Mouse (Mus musculus): ENCODE measurements around the gene 4931429L15Rik. TPM values are rescaled to one million over a fixed set of nuclear protein-coding genes. Genes with fewer than 3 reads are reported as not detected.
"Not testable (repeated sequence)": the region's sequence is repeated elsewhere in the genome, so short reads cannot be mapped to it uniquely, and the experiment has no call there.

Gene 4931429L15Rik
- total RNA-seq (2014; fragmentation: Nextera tagmentation) (not detected in 2 replicates), total RNA-seq (2017) (not detected in 2 replicates)

GRCm38 (mm10) chr9:46319886-46320285 is at the start of gene 4931429L15Rik:
Gene 4931429L15Rik (minus strand): TSS chr9:46319986.
- not testable (repeated sequence) for ATAC-seq (replicated peaks; ENCODE audit: low FRiP score, low TSS enrichment, poor library complexity, severe bottlenecking)

- no peak for ATAC-seq (replicated peaks; ENCODE audit: low FRiP score, low TSS enrichment, poor library complexity, severe bottlenecking)
These were observed 42.7 kb upstream of the 4931429L15Rik start for GRCm38 (mm10) chr9:46362459-46362858.

DNA sequence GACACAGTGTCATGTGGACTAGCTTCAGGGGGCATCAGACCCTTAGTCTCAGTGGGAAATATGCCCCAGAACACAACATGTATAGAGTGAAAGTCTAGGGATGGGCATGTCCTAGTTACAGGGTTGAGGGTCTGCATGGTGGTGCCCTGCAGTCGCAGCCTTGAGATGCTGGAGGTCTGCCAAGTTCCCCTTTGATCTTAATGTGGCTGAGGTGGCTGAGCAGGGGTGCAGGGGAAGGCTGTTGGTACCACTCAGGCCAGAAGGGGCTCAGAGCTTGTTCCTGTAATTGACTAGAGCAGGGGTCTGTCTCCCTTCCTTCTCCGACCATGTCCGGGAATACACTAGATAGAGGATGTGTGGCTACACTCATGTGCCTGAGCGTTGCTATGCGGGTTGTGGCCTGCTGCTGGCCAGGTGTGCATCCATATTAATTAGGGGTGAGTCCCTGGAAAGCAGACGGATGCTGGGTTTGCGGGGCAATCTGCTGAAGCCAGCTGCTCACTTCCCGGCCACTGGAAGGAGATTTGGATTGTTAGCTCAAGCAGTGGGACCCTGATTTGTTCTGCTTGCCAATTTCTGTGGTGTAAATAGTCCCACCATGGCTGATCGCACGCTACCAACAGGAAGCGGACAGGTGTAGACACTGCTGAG is 41.8 kb upstream of the 4931429L15Rik start:
- ATAC-seq (replicated peaks; ENCODE audit: low FRiP score, low TSS enrichment, poor library complexity, severe bottlenecking): no peak

- ATAC-seq (replicated peaks; ENCODE audit: low FRiP score, low TSS enrichment, poor library complexity, severe bottlenecking): peak; percentile 78
These were observed 34.2 kb upstream of the 4931429L15Rik start for GRCm38 (mm10) chr9:46353992-46354391.

DNA sequence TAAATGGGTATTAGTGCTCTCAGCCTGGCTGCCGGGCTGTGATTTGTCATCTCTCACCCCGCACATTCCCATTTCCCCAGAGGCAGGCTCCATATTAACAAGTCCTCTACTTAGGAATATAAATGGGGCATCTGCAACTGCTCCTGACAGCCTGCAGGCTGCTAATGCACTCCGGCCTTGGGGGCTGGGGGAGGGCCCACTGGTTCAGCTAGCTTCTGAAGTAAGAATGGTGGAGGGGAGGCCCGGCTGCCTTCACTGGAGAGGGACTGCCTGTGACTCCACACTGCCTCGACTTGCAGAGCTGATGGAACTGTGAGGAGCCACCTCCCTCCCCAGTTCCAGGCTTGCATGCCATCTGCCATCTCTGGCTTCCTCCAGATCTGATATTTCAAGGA is 33.5 kb upstream of the 4931429L15Rik start:
- no peak for ATAC-seq (replicated peaks; ENCODE audit: low FRiP score, low TSS enrichment, poor library complexity, severe bottlenecking)

DNA sequence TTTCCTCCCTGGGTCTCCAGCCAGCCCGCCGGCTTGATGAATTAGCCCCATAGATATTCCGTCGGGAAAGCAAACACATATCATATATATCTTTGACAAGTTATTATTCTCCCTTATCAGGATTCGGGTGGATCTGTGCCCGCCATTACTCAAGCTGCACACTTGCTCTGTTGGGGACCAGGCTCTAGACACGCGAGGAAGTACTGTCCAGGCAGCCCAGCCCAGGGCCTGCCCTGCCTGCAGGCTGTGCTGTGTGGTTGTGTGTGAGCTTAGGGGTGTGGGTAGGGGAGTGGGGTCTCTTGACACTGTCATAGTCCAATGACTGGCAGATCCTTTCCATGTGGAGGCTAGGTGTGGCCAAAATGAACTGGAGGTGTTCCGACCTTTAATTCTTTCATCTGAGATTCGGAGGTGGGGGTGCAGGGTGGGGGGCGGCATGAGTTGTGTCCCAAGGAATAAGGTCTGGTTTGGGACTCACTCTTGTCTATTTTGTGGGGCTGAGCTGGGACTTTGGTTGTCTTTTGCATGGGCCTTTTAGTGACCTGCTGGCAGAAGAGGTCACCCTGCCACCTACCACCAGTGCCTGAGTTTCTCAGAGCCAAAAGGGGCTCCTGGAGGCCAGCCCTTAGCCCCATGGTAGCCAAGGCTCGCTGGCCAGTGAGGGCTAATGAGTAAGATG is 33.0 kb upstream of the 4931429L15Rik start:
- ATAC-seq (replicated peaks; ENCODE audit: low FRiP score, low TSS enrichment, poor library complexity, severe bottlenecking): no peak

- no peak for ATAC-seq (replicated peaks; ENCODE audit: low FRiP score, low TSS enrichment, poor library complexity, severe bottlenecking)
These were observed 30.7 kb upstream of the 4931429L15Rik start for GRCm38 (mm10) chr9:46350451-46350981.

DNA sequence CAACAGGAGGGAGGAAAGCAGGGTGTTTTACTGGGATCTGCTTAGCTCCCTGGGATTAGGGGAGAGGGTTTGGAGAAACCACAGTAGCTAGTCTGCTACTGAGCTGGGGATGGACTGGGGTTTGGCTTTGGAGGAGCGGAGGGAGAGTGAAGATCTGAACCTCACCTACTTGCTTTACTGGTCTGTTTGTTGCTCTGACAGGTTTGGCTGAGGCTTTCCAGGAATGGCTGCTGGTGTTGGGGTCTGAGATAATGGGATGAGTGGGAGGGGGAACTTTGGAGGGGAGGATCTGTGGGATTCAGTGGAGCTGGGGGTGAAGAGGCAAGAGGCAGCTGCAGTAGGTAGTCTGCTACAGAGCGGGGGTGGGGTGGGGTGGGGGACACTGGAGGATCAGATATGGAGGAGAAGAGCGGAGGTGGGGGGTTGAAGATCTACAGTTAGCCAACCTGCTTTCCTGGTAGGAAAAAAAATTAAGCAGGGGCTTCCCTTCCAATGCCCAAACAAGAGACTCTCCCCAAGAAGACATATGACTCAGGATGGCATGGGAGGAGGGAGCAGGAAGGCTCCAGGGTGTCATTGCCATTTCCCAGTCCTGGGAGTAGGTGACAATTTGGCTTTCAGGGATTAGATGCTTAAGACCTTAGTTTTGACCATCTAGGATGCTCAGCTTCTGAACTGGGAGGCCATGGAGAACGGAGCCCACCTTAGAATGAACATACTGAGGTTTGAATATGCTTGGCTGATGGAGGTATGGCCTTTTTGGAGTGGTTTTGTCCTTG is 26.3 kb upstream of the 4931429L15Rik start:
- no peak for ATAC-seq (replicated peaks; ENCODE audit: low FRiP score, low TSS enrichment, poor library complexity, severe bottlenecking)

- no peak for ATAC-seq (replicated peaks; ENCODE audit: low FRiP score, low TSS enrichment, poor library complexity, severe bottlenecking)
These were observed 19.4 kb upstream of the 4931429L15Rik start for GRCm38 (mm10) chr9:46339051-46339652.

DNA sequence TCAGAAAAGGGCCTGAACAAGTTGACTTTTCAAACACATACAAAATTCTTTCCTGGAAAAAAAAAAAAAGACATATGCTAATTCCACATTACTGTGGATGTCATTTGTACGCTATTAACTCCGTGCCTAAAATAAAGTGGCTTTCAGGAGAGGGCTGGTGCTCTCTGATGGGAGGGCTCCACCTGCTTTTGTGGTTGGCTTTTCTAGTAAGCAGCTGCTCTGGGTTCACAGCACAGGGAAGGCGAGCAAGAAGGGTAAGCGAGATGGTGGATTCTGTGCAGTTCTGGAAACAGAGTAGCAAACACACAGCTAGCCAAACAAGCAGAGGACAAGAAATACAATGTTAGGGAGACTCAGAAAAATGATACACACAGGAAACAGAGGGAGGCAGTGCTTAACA is 18.6 kb upstream of the 4931429L15Rik start:
- ATAC-seq (replicated peaks; ENCODE audit: low FRiP score, low TSS enrichment, poor library complexity, severe bottlenecking): no peak

DNA sequence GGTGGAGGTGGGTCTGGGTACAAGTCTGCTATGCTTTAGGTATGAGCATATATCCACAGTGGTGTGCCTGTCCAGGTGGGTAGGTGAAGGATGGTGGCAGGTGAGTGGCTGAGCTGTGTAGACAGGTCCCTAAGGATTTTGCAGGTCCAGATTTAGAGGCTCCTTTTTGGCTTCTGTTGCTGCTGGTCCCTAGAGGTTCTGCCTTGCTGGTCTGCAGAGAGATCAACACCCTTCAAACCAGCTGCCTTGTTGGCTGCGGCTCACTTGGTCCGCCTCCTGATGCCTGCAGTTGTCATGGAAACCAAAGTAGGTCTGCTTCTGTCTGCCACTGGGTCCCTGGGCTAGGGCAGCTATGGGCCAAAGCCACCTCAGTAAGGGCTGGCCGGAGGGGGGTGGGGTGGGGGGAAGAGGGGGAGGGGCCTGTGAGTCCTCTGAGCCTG is 18.1 kb upstream of the 4931429L15Rik start:
- ATAC-seq (replicated peaks; ENCODE audit: low FRiP score, low TSS enrichment, poor library complexity, severe bottlenecking): no peak

DNA sequence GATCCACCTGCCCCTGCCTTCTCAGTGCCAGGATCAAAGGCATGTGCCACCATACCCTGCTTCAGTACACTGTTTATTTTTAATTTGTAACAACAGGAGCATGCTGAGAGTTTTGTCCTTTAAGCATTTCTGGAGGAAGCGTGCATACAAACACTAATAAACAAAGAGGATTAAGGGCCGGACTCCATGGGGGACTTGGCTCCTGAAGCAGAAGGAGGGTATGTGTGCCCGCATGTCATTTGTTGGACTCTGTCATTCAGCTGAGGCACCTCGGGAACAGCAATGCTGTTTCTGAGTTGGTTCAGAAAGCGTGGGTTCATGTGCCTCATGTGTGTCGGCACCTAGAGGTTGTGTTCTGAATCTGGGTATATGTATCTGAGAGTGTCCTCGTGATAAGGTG is 17.5 kb upstream of the 4931429L15Rik start:
- ATAC-seq (replicated peaks; ENCODE audit: low FRiP score, low TSS enrichment, poor library complexity, severe bottlenecking): no peak

GRCm38 (mm10) chr9:46336294-46336693 is 16.5 kb upstream of the 4931429L15Rik start:
- not testable (repeated sequence) for ATAC-seq (replicated peaks; ENCODE audit: low FRiP score, low TSS enrichment, poor library complexity, severe bottlenecking)

DNA sequence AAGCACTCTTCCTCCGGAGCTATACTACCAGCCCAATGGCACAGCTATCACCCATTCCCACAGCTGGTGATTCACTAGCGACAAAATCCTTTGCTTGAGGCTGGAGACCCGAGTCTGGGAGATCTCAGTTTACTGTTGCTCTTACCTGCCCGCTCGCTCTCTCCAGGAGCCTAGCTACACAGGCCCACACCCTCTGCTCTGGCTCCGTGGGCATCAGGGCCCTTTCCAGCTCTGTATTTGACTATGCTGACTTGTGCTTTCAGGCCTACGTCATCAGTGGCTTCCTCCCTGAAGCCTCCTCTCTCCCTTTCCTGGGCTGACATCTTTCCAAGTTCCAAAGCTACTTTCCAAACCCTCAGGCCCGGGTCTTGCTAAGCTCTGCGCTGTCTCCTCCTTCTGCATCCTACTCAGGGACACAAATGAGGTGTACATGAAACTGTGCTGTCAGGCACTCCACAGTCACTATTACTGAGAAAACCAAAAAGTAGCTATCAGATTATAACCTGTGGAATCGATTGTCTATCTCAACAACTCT is 15.7 kb upstream of the 4931429L15Rik start:
- no peak for ATAC-seq (replicated peaks; ENCODE audit: low FRiP score, low TSS enrichment, poor library complexity, severe bottlenecking)

- ATAC-seq (replicated peaks; ENCODE audit: low FRiP score, low TSS enrichment, poor library complexity, severe bottlenecking): no peak
These were observed 14.8 kb upstream of the 4931429L15Rik start for GRCm38 (mm10) chr9:46334471-46335025.

- ATAC-seq (replicated peaks; ENCODE audit: low FRiP score, low TSS enrichment, poor library complexity, severe bottlenecking): no peak
These were observed 11.5 kb upstream of the 4931429L15Rik start for GRCm38 (mm10) chr9:46331301-46331700.

DNA sequence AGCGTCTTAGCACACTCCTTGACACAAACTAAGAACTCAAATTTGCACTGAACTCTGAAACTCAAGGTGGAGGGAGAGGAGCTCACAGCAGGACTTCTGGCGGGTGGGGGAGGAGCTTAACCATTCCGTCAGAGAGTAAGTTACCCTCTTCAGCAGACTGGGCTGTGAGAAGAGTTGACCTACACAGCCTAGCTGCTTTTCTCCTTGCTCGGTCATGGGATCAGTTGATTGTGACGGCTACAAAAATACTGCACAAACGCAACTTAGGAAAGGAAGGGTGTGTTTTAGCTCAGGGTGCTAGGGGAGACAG is 10.8 kb upstream of the 4931429L15Rik start:
- ATAC-seq (replicated peaks; ENCODE audit: low FRiP score, low TSS enrichment, poor library complexity, severe bottlenecking): no peak

DNA sequence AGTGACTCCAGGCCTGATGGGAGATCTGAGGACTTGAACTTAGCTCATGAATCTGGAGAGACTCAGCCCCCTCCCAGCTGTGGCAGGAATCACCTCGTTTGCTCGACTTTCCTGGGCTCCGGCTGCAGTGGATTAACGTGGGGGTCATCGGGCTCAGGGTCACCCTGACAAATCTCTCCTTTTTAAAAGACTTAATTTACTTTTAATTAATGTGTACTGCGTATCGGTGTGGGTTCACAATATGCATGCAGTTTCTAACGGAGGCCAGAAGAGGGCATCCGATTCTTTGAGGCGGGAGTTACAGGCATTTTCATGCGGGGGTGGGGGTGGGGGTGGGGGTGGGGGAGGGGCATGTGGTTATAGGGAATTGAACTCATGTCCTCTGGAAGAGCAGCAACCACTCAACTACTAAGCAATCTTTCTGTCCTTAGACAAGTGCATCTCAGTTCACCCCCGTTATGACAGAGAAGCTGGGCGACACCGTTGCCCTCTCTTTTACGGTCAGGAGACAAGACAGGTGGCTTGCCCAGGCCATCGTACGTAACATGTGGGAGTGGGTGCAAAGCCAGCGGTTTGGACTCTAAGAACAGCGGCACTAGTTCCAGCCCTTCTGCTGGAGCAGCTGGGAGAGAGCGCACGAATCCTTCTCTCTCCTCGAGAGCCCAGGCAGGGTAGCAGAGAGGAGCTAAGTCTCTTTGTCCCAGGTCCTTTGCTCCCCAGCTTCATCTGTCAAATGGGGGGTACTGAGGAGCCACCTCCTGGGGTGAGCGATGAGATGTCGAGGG is 10.2 kb upstream of the 4931429L15Rik start:
- no peak for ATAC-seq (replicated peaks; ENCODE audit: low FRiP score, low TSS enrichment, poor library complexity, severe bottlenecking)

DNA sequence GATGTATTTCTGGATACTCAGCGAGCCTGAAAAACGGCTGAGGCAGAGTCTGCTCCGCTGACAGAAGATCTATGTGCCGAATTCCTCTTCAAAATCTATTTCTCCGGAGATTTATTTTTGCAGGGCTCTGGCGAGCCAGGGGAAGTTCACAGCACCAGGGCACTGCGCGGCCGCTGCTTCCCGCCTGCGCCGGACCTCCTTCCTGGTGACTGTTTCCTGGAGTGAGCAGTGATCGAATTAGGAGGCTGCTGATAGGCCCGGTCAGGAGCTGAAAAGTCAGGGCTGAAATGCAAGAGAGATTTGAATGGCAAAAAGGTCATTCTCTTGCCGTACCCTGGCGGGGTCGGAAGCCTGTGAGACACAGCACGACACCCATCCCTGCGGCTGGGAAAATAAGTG is 9.5 kb upstream of the 4931429L15Rik start:
- ATAC-seq (replicated peaks; ENCODE audit: low FRiP score, low TSS enrichment, poor library complexity, severe bottlenecking): no peak
